Mouse (Mus musculus): ENCODE results near the gene Trim2.

GRCm38 (mm10) chr3:84251721-84252120 is 55.0 kb downstream of the Trim2 start:
- TF ChIP-seq CTCF (IDR thresholded peaks at IDR 0.05; ENCODE audit: borderline replicate concordance, insufficient read depth, low read length) (no peak), POLR2A (IDR thresholded peaks at IDR 0.05; ENCODE audit: low read depth, low read length) (no peak)
